Mouse (Mus musculus): ENCODE measurements around the gene Cs. TPM values are rescaled to one million over a fixed set of nuclear protein-coding genes. Genes with fewer than 3 reads are reported as not detected.
"Not testable (repeated sequence)": the region's sequence is repeated elsewhere in the genome, so short reads cannot be mapped to it uniquely, and the experiment has no call there.

Gene Cs
- polyA plus RNA-seq, 1 experiment from 2014 or later = 254 TPM

DNA sequence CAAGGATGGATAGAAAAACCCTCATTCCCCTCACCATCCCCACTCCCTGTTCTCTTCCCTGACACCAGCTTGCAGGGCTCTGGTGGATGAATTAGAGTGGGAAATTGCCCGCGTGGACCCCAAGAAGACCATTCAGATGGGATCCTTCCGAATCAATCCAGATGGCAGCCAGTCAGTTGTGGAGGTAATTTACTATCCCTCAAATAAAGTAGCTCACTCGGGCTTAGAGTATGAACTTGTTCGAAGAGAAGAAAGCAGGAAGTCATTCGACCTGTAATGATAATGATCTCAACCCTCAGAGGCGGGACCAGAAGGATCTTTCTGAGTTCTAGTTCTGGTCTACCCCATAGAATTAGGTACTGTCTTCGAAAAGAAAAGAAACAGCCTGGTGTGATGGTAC is 14.0 kb upstream of the Cs start:
- peak overlapping the region; percentile 96 for H3K9ac ChIP-seq (ENCODE audit: low read length)
- H3K4me2 ChIP-seq (ENCODE audit: low read length) = peak overlapping the region; percentile 83
- 70% methylated on average over 8 of the region's 8 CpGs for WGBS
- peaks cover 16% of the 10 kb centered on the region for H3K4me1 ChIP-seq (replicated peaks; ENCODE audit: control insufficient read depth, insufficient read depth, low read length)
- peak overlapping the region; percentile 94; the same call in 1 of the 2 replicates for H3K27ac ChIP-seq (ENCODE audit: low read depth)
- no peak for DNase-seq (ENCODE audit: low spot score)
- no peaks in the 10 kb centered on the region for H3K27me3 ChIP-seq (replicated peaks; ENCODE audit: control insufficient read depth, insufficient read depth, low read length)
- H3K36me3 ChIP-seq (ENCODE audit: control insufficient read depth, insufficient read depth, low read length) = peaks cover 63% of the 10 kb centered on the region
- H3K4me3 ChIP-seq (ENCODE audit: low read depth, low read length) = peak overlapping the region; percentile 80
- no peak for ATAC-seq (replicated peaks; ENCODE audit: low FRiP score, low TSS enrichment, low read depth)
- H3K9me3 ChIP-seq (ENCODE audit: control insufficient read depth, low read length) = no peaks in the 10 kb centered on the region

GRCm38 (mm10) chr10:128326825-128327224 is 10.7 kb upstream of the Cs start:
- ATAC-seq (replicated peaks; ENCODE audit: low FRiP score, low TSS enrichment, low read depth) = no peak
- no peak overlapping the region for H3K4me2 ChIP-seq (ENCODE audit: low read length)
- no peak for DNase-seq (ENCODE audit: low spot score)
- 92% methylated on average over 8 of the region's 8 CpGs for WGBS
- no peak overlapping the region for H3K27ac ChIP-seq (ENCODE audit: low read depth)
- peaks cover 13% of the 10 kb centered on the region for H3K4me1 ChIP-seq (replicated peaks; ENCODE audit: control insufficient read depth, insufficient read depth, low read length)
- H3K27me3 ChIP-seq (replicated peaks; ENCODE audit: control insufficient read depth, insufficient read depth, low read length) = no peaks in the 10 kb centered on the region
- H3K4me3 ChIP-seq (ENCODE audit: low read depth, low read length) = no peak overlapping the region
- no peak overlapping the region for H3K9ac ChIP-seq (ENCODE audit: low read length)
- peaks cover 45% of the 10 kb centered on the region for H3K36me3 ChIP-seq (ENCODE audit: control insufficient read depth, insufficient read depth, low read length)
- H3K9me3 ChIP-seq (ENCODE audit: control insufficient read depth, low read length) = no peaks in the 10 kb centered on the region

DNA sequence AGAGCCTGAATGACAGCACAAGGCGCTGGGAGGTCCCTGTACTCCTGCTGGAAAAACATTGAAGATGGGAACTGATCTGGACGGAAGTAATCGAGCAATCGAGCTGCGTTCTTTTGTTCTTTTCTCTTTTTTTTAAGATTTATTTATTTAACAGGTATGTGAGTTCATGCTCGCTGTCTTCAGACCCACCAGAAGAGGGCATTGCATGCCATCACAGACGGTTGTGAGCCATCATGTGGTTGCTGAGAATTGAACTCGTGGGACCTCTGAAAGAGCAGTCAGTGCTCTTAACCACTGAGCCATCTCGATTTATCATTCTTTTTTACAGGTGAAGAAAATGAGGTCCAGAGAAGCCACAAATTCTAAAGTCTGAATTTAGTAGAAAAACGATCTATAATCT is 9.9 kb upstream of the Cs start:
- peaks cover 13% of the 10 kb centered on the region for H3K4me1 ChIP-seq (replicated peaks; ENCODE audit: control insufficient read depth, insufficient read depth, low read length)
- 87% methylated on average over 10 of the region's 10 CpGs for WGBS

GRCm38 (mm10) chr10:128332358-128333249 is 4.9 kb upstream of the Cs start:
- H3K36me3 ChIP-seq (ENCODE audit: control insufficient read depth, insufficient read depth, low read length) = peaks cover 17% of the 10 kb centered on the region
- not testable (repeated sequence) for H3K4me1 ChIP-seq (replicated peaks; ENCODE audit: control insufficient read depth, insufficient read depth, low read length); H3K9ac ChIP-seq (ENCODE audit: low read length); H3K4me2 ChIP-seq (ENCODE audit: low read length); ATAC-seq (replicated peaks; ENCODE audit: low FRiP score, low TSS enrichment, low read depth); DNase-seq (ENCODE audit: low spot score); H3K27me3 ChIP-seq (replicated peaks; ENCODE audit: control insufficient read depth, insufficient read depth, low read length); H3K4me3 ChIP-seq (ENCODE audit: low read depth, low read length); H3K27ac ChIP-seq (ENCODE audit: low read depth); H3K9me3 ChIP-seq (ENCODE audit: control insufficient read depth, low read length)
- WGBS = 78% methylated on average over 5 of the region's 6 CpGs

More for the DNA sequence above, 9.9 kb upstream of the Cs start:
- H3K9me3 ChIP-seq (ENCODE audit: control insufficient read depth, low read length) = no peaks in the 10 kb centered on the region
- H3K9ac ChIP-seq (ENCODE audit: low read length) = no peak overlapping the region
- ATAC-seq (replicated peaks; ENCODE audit: low FRiP score, low TSS enrichment, low read depth) (no peak), DNase-seq (ENCODE audit: low spot score) (no peak)
- peaks cover 45% of the 10 kb centered on the region for H3K36me3 ChIP-seq (ENCODE audit: control insufficient read depth, insufficient read depth, low read length)
- H3K27ac ChIP-seq (ENCODE audit: low read depth) = no peak overlapping the region
- H3K4me2 ChIP-seq (ENCODE audit: low read length) = no peak overlapping the region
- H3K27me3 ChIP-seq (replicated peaks; ENCODE audit: control insufficient read depth, insufficient read depth, low read length) = no peaks in the 10 kb centered on the region
- H3K4me3 ChIP-seq (ENCODE audit: low read depth, low read length) = no peak overlapping the region

GRCm38 (mm10) chr10:128335582-128335981 is 2.0 kb upstream of the Cs start:
- ATAC-seq (replicated peaks; ENCODE audit: low FRiP score, low TSS enrichment, low read depth) = no peak

DNA sequence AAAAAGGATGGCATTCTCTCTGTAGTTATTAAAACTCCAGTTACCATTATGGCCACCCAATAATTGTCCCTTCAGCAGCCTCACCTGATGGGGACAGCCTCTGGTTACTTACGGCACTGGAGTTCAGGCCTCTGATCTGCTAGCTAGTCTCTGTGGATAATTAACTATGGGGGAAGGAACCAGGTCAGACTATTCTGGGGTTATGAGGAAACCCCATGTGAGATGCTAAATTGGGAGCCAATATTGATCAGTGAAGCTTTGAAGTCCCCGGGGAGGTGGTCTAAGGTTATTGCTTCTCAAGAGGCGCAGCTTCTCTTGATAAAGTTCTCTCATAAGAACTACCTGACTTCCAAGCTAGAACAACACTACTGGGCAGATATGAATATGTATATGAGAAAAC is 1.3 kb upstream of the Cs start:
- ATAC-seq (replicated peaks; ENCODE audit: low FRiP score, low TSS enrichment, low read depth) (no peak), DNase-seq (ENCODE audit: low spot score) (no peak)
- Histone ChIP-seq H3K27ac (ENCODE audit: low read depth) (no peak overlapping the region), H3K9me3 (ENCODE audit: control insufficient read depth, low read length) (no peaks in the 10 kb centered on the region), H3K27me3 (replicated peaks; ENCODE audit: control insufficient read depth, insufficient read depth, low read length) (no peaks in the 10 kb centered on the region), H3K4me1 (replicated peaks; ENCODE audit: control insufficient read depth, insufficient read depth, low read length) (peaks cover 15% of the 10 kb centered on the region), H3K4me3 (ENCODE audit: low read depth, low read length) (no peak overlapping the region), H3K4me2 (ENCODE audit: low read length) (no peak overlapping the region), H3K36me3 (ENCODE audit: control insufficient read depth, insufficient read depth, low read length) (peaks cover 5% of the 10 kb centered on the region), H3K9ac (ENCODE audit: low read length) (no peak overlapping the region)
- WGBS = 88% methylated on average over 3 of the region's 3 CpGs

More at GRCm38 (mm10) chr10:128335582-128335981, 2.0 kb upstream of the Cs start:
- no peak overlapping the region for H3K27ac ChIP-seq (ENCODE audit: low read depth)
- H3K9ac ChIP-seq (ENCODE audit: low read length) = no peak overlapping the region
- peak; percentile 86 for DNase-seq (ENCODE audit: low spot score)
- H3K4me1 ChIP-seq (replicated peaks; ENCODE audit: control insufficient read depth, insufficient read depth, low read length) = peaks cover 15% of the 10 kb centered on the region
- no peaks in the 10 kb centered on the region for H3K9me3 ChIP-seq (ENCODE audit: control insufficient read depth, low read length)
- no peak overlapping the region for H3K4me2 ChIP-seq (ENCODE audit: low read length)
- no peak overlapping the region for H3K4me3 ChIP-seq (ENCODE audit: low read depth, low read length)
- no peaks in the 10 kb centered on the region for H3K27me3 ChIP-seq (replicated peaks; ENCODE audit: control insufficient read depth, insufficient read depth, low read length)
- WGBS = 1% methylated on average over 4 of the region's 4 CpGs
- H3K36me3 ChIP-seq (ENCODE audit: control insufficient read depth, insufficient read depth, low read length) = peaks cover 5% of the 10 kb centered on the region

DNA sequence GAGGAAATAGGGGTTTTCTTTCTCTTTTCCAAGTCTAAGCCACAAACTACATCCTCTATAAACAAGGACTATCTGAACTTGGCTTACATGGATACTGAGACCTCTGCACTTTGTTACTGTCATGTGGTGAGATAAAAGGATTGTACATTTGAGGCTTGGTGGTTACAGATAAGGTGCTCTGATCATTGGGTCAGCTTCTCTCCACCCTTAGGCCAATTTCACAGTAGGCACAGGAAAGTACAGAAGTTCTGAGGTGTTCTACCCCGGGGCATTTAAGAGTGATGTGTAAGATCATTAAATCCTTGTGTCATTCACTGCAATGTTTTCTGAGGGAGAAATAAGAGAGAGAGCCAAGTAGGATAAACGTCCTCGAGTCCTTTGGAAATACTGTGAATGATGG is 937 bp upstream of the Cs start:
- ATAC-seq (replicated peaks; ENCODE audit: low FRiP score, low TSS enrichment, low read depth) = no peak
- H3K4me3 ChIP-seq (ENCODE audit: low read depth, low read length) = peak overlapping the region; percentile 97; the same call in 1 of the 2 replicates
- H3K4me1 ChIP-seq (replicated peaks; ENCODE audit: control insufficient read depth, insufficient read depth, low read length) = peaks cover 15% of the 10 kb centered on the region
- peak overlapping the region; percentile 14; the same call in 1 of the 2 replicates for H3K9ac ChIP-seq (ENCODE audit: low read length)
- H3K36me3 ChIP-seq (ENCODE audit: control insufficient read depth, insufficient read depth, low read length) = peaks cover 5% of the 10 kb centered on the region
- DNase-seq (ENCODE audit: low spot score) = no peak
- H3K27ac ChIP-seq (ENCODE audit: low read depth) = peak overlapping the region; percentile 68; the same call in 1 of the 2 replicates
- no peaks in the 10 kb centered on the region for H3K27me3 ChIP-seq (replicated peaks; ENCODE audit: control insufficient read depth, insufficient read depth, low read length)
- no peaks in the 10 kb centered on the region for H3K9me3 ChIP-seq (ENCODE audit: control insufficient read depth, low read length)
- peak overlapping the region; percentile 88 for H3K4me2 ChIP-seq (ENCODE audit: low read length)
- WGBS = 77% methylated on average over 3 of the region's 3 CpGs

- 19% methylated on average over 5 of the region's 5 CpGs for WGBS
- Histone ChIP-seq H3K4me3 (ENCODE audit: low read depth, low read length) (peak overlapping the region; percentile 97), H3K36me3 (ENCODE audit: control insufficient read depth, insufficient read depth, low read length) (peaks cover 5% of the 10 kb centered on the region), H3K9ac (ENCODE audit: low read length) (peak overlapping the region; percentile 87), H3K27me3 (replicated peaks; ENCODE audit: control insufficient read depth, insufficient read depth, low read length) (no peaks in the 10 kb centered on the region), H3K4me2 (ENCODE audit: low read length) (peak overlapping the region; percentile 88), H3K27ac (ENCODE audit: low read depth) (peak overlapping the region; percentile 92), H3K9me3 (ENCODE audit: control insufficient read depth, low read length) (no peaks in the 10 kb centered on the region), H3K4me1 (replicated peaks; ENCODE audit: control insufficient read depth, insufficient read depth, low read length) (peaks cover 15% of the 10 kb centered on the region)
- ATAC-seq (replicated peaks; ENCODE audit: low FRiP score, low TSS enrichment, low read depth) (0 out of 2 replicates have a peak, but pooled peaks have one; percentile 13), DNase-seq (ENCODE audit: low spot score) (no peak)
Measured at GRCm38 (mm10) chr10:128338415-128338814, 881 bp downstream of the Cs start.

All from intestine, embryonic 14.5 days (tissue).